Mouse (Mus musculus): ENCODE results near the gene Poldip2. TPM values are rescaled to one million over a fixed set of nuclear protein-coding genes. Genes with fewer than 3 reads are reported as not detected.

Poldip2 gene
- polyA plus RNA-seq, 1 experiment from 2014 or later, result 189 TPM

DNA sequence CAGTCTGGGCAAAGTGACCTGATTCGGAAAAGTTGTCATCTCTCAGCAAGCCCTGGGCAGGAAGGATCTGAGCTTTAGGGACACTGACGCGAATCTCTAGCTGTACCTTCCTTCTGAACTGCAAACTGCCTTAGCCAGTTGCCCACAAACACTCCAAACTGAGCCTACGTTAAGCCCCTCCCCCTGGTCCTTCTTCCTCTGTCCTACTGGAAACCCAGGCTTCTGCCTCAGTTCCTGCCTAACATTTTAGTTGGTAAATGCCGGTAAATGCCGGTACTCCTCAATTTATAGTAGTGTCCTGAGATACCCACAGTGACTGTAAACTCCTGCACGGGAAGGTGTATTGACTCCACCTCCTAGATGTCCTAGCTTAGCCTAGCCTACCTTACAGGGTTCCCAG, 28.4 kb upstream of the Poldip2 start:
- H3K9ac ChIP-seq, result no peak overlapping the region
- H3K4me2 ChIP-seq, result no peak overlapping the region
- H3K27me3 ChIP-seq, result no peaks in the 10 kb centered on the region
- no peaks in the 10 kb centered on the region for H3K9me3 ChIP-seq
- WGBS, result 66% methylated on average over 7 of the region's 7 CpGs
- H3K4me3 ChIP-seq, result no peak overlapping the region
- peaks cover 61% of the 10 kb centered on the region for H3K36me3 ChIP-seq
- H3K27ac ChIP-seq (replicated peaks), result no peak overlapping the region
- H3K4me1 ChIP-seq (replicated peaks), result no peaks in the 10 kb centered on the region
- no peak for ATAC-seq (ENCODE audit: low FRiP score, low read depth)

DNA sequence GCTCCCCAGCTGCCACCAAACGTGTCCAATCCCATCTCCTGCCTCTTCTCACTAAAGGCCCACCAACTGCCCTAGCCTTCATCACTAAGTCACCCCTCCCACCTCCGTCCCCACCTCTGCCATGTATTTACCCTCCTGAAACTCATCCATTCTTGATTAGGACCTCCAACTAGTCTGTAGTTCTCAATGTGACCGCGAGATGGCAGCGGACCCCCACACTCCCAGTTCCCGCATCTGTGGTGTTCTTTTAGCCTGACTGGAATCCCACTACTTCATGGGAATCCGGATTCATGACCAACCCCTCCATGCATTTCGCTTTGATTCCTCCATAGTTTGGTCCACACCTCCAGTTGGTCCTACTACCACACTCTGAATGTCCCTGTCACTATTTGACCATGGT, 23.8 kb upstream of the Poldip2 start:
- Histone ChIP-seq H3K27ac (replicated peaks) (no peak overlapping the region), H3K9ac (no peak overlapping the region), H3K9me3 (no peaks in the 10 kb centered on the region), H3K4me3 (no peak overlapping the region), H3K4me2 (no peak overlapping the region), H3K4me1 (replicated peaks) (peaks cover 14% of the 10 kb centered on the region), H3K36me3 (peaks cover 30% of the 10 kb centered on the region), H3K27me3 (no peaks in the 10 kb centered on the region)
- no peak for ATAC-seq (ENCODE audit: low FRiP score, low read depth)
- WGBS, result 2% methylated on average over 8 of the region's 8 CpGs

DNA sequence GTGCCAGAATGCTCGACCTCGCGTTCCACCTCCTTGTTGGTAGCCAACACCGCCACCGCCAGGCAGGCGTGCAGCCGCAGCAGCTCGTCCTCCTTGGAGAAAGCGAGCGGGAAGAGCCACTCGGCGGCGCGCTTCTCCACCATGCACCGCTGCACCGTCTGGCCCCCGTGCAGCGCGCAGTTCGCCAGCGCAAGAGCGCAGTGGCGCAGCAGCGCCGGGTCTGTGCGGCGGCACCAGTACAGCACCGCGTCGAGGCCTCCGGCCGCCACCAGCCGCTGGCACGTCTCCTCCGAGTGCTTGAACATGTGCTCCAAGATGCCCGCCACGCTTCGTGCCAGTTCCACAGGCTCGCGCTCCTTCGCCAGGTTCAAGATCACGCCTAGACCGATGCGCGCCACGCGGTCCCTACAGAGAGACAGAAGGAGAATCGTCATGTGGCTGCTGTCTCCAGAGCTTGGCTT, 21.2 kb upstream of the Poldip2 start:
- no peaks in the 10 kb centered on the region for H3K9me3 ChIP-seq
- H3K27ac ChIP-seq (replicated peaks), result no peak overlapping the region; the same call in 1 of the 2 replicates
- H3K4me3 ChIP-seq, result peak overlapping the region; percentile 21
- H3K4me1 ChIP-seq (replicated peaks), result peaks cover 29% of the 10 kb centered on the region
- no peaks in the 10 kb centered on the region for H3K27me3 ChIP-seq
- H3K36me3 ChIP-seq, result peaks cover 22% of the 10 kb centered on the region
- H3K9ac ChIP-seq, result no peak overlapping the region
- peak; percentile 83 for ATAC-seq (ENCODE audit: low FRiP score, low read depth)
- WGBS, result 6% methylated on average over 48 of the region's 48 CpGs
- peak overlapping the region; percentile 53 for H3K4me2 ChIP-seq

DNA sequence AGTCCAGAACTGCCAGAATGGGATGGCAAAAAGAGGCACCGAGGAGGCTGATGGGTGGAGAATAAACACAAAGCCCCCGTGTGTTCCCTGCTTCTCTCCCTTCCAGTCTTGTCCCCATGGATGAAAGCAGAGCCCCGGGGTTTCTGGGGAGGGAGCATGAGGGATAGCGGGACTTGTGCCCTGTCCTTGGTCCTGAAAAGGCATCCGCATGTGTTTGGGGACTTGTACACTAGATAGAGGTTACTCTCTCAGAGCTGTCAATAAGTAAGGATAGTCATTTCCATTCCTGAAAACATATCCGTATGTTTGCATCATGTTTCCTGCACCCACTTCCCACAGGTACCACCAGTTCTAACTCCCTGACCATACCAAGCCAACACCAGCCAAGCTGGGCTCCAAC, 16.1 kb upstream of the Poldip2 start:
- H3K9ac ChIP-seq, result peak overlapping the region; percentile 92
- H3K27ac ChIP-seq (replicated peaks), result no peak overlapping the region
- H3K27me3 ChIP-seq, result 0 out of 2 replicates have a peak, but pooled peaks cover 6% of the 10 kb centered on the region
- H3K9me3 ChIP-seq, result no peaks in the 10 kb centered on the region
- peak overlapping the region; percentile 85 for H3K4me3 ChIP-seq
- peak overlapping the region; percentile 81 for H3K4me2 ChIP-seq
- H3K36me3 ChIP-seq, result no peaks in the 10 kb centered on the region
- peaks cover 42% of the 10 kb centered on the region for H3K4me1 ChIP-seq (replicated peaks)
- no peak for ATAC-seq (ENCODE audit: low FRiP score, low read depth)
- WGBS, result 6% methylated on average over 6 of the region's 6 CpGs

DNA sequence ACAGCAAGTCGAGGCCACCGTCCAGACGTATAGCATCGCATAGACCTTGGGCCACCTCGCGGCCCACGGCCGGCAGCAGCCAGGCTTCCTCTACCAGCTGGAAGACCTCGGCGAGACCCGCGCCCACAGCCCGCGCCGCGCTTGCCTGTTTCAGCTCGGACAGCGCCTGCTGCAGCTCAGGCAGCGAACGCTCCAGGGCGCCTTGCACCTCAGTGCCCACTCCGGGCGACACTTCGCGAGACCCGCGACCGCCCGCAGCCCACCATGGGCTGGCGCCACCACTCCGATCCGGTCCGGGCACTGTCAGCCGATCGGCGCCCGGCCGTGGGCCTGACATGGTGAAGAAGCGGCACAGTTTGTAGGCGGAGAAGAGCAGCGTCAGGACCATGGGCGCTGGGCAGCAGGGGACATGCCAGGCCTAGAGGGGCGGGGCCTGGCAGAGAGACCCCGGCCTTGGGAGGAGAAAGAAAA, 14.9 kb upstream of the Poldip2 start:
- under 1% methylated on average over 44 of the region's 44 CpGs for WGBS
- peak overlapping the region; percentile 96 for H3K27ac ChIP-seq (replicated peaks)
- peaks cover 36% of the 10 kb centered on the region for H3K4me1 ChIP-seq (replicated peaks)
- peak overlapping the region; percentile 85 for H3K4me3 ChIP-seq
- H3K36me3 ChIP-seq, result no peaks in the 10 kb centered on the region
- peak; percentile 83 for ATAC-seq (ENCODE audit: low FRiP score, low read depth)
- H3K9ac ChIP-seq, result peak overlapping the region; percentile 92
- peak overlapping the region; percentile 81 for H3K4me2 ChIP-seq
- 0 out of 2 replicates have a peak, but pooled peaks cover 8% of the 10 kb centered on the region for H3K27me3 ChIP-seq
- H3K9me3 ChIP-seq, result no peaks in the 10 kb centered on the region

DNA sequence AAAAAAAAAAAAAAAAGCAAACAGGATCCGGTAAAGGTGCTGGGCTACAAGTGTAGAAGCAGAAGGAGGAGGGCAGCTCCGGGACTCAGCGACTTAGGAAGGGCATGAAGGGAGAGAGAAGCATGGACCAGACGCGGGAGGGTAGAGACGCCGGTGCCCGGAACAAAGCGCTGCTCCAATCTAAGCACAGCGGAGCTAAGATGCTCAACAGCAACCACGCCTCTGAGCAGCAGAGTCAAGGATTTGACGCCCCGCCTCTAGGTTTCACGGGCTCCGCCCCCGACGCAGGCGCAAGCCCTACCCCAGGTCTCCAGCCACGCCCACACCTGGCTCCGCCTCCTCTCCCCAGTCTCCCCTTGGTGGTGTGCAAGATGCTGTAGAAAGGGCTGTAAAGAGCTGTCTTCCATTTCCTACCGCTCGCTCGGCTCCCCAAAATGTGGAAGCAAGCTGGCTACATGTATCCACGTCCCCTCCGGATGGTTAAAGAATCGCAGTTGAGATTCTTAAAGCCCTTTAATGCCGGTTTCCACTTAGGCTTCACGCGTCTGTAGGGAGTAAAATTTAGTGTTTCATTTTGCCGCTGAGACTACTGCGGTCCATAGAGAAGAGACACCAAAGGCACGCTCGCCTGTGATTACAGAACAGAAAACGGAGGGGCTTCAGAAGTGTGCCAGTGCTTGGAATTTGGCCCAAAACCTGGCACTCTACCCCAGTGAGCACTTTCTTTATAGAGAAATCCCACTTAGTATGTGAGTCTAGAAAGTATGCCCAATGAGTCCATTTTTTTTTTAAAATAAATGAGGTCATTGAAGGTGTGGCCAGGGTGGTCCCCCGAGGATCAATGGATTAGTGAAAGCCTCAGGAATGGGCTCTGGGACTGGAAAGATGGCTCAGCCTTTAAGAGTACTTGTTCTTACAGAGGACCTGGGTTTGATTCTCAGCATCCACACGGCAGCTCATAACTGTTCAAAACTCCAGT, 14.2 kb upstream of the Poldip2 start, which contains the start of gene Sarm1:
TSS of gene Sarm1 (minus strand) at position 211 of the 979 bp plus-strand sequence.
- WGBS, result 3% methylated on average over 36 of the region's 36 CpGs
- Histone ChIP-seq H3K27ac (replicated peaks) (peak within 1 kb of the TSS; percentile 96), H3K4me3 (peak within 1 kb of the TSS; percentile 85), H3K36me3 (no peaks in the 10 kb centered on the region), H3K27me3 (0 out of 2 replicates have a peak, but pooled peaks cover 8% of the 10 kb centered on the region), H3K4me1 (replicated peaks) (peaks cover 36% of the 10 kb centered on the region), H3K9me3 (no peaks in the 10 kb centered on the region), H3K9ac (peak within 1 kb of the TSS; percentile 92), H3K4me2 (peak within 1 kb of the TSS; percentile 81)
- peak; percentile 96 for ATAC-seq (ENCODE audit: low FRiP score, low read depth)

DNA sequence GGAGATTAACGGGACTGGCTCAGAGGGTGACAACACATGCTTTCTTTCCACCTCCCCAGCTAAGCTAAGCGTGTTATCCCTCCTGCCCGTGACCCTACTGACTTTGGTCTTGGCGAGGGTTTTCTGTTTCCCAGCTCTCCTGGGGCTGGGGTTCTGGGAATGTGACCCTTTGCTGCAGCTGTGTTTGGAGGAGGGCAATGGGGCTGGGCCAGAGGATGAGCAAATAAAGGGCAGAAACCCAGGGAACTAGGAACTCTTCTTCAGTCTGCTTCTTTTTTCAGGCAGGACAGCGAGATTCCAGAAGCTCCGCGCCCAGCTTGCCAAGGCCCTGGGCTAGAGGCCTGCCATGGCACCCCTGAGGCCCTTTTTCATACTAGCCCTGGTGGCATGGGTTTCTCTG, 13.0 kb upstream of the Poldip2 start, which contains the start of gene Vtn:
TSS of gene Vtn (plus strand) at position 88 of the 400 bp plus-strand sequence.
- no peak for ATAC-seq (ENCODE audit: low FRiP score, low read depth)
- Histone ChIP-seq H3K27me3 (0 out of 2 replicates have a peak, but pooled peaks cover 8% of the 10 kb centered on the region), H3K36me3 (no peaks in the 10 kb centered on the region), H3K9ac (peak within 1 kb of the TSS; percentile 53), H3K4me3 (peak within 1 kb of the TSS; percentile 85), H3K9me3 (no peaks in the 10 kb centered on the region), H3K4me1 (replicated peaks) (peaks cover 36% of the 10 kb centered on the region), H3K27ac (replicated peaks) (peak within 1 kb of the TSS; percentile 96), H3K4me2 (peak within 1 kb of the TSS; percentile 81)
- WGBS, result 59% methylated on average over 7 of the region's 7 CpGs

DNA sequence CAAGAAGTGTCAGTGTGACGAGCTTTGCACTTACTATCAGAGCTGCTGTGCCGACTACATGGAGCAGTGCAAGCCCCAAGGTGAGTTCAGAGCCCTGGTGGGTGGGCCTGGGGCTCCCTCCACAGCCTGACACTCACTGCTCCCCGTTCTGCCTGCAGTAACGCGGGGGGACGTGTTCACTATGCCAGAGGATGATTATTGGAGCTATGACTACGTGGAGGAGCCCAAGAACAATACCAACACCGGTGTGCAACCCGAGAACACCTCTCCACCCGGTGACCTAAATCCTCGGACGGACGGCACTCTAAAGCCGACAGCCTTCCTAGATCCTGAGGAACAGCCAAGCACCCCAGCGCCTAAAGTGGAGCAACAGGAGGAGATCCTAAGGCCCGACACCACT, 12.4 kb upstream of the Poldip2 start:
- no peak for ATAC-seq (ENCODE audit: low FRiP score, low read depth)
- Histone ChIP-seq H3K4me1 (replicated peaks) (peaks cover 30% of the 10 kb centered on the region), H3K4me3 (peak overlapping the region; percentile 3; the same call in 1 of the 2 replicates), H3K4me2 (no peak overlapping the region), H3K27me3 (0 out of 2 replicates have a peak, but pooled peaks cover 8% of the 10 kb centered on the region), H3K9me3 (no peaks in the 10 kb centered on the region), H3K36me3 (no peaks in the 10 kb centered on the region), H3K27ac (replicated peaks) (no peak overlapping the region), H3K9ac (no peak overlapping the region)
- WGBS, result 51% methylated on average over 16 of the region's 16 CpGs

DNA sequence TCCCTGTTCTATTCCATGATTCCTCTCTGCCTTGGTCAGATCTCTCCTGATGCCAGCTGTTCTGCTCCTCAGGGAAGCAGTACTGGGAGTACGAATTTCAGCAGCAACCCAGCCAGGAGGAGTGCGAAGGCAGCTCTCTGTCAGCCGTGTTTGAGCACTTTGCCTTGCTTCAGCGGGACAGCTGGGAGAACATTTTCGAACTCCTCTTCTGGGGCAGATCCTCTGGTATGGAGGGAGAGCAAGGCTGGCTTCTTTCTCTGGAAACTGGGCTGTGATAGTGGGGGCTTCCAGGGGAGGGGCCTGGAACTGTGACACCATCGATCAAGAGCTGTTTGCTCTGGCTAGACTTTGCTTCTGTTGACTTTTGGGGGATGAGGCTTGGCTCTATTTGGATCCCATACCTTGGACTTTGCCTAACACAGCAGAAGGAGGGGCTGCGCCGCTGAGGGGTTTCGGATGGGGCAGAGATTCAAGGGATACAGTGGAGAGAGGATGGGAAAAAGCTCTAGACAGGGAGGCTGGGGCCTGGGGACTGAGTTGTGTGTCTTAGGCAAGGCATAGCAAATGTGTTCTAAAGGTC, 11.3 kb upstream of the Poldip2 start:
- Histone ChIP-seq H3K9me3 (no peaks in the 10 kb centered on the region), H3K27me3 (0 out of 2 replicates have a peak, but pooled peaks cover 8% of the 10 kb centered on the region), H3K4me2 (peak overlapping the region; percentile 7; the same call in 1 of the 2 replicates), H3K4me1 (replicated peaks) (peaks cover 22% of the 10 kb centered on the region), H3K4me3 (peak overlapping the region; percentile 3), H3K36me3 (no peaks in the 10 kb centered on the region), H3K9ac (no peak overlapping the region), H3K27ac (replicated peaks) (no peak overlapping the region)
- 82% methylated on average over 9 of the region's 9 CpGs for whole genome bisulfite sequencing
- no peak for ATAC-seq (ENCODE audit: low FRiP score, low read depth)

DNA sequence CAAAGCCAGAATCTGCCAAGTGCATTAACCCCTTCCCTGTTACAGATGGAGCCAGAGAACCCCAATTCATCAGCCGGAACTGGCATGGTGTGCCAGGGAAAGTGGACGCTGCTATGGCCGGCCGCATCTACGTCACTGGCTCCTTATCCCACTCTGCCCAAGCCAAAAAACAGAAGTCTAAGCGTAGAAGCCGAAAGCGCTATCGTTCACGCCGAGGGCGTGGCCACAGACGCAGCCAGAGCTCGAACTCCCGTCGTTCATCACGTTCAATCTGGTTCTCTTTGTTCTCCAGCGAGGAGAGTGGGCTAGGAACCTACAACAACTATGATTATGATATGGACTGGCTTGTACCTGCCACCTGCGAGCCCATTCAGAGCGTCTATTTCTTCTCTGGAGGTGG, 10.5 kb upstream of the Poldip2 start:
- no peak overlapping the region for H3K27ac ChIP-seq (replicated peaks)
- H3K27me3 ChIP-seq, result 0 out of 2 replicates have a peak, but pooled peaks cover 8% of the 10 kb centered on the region
- no peak overlapping the region for H3K4me3 ChIP-seq
- H3K36me3 ChIP-seq, result peaks cover 4% of the 10 kb centered on the region; the same call in 1 of the 2 replicates
- H3K9me3 ChIP-seq, result no peaks in the 10 kb centered on the region
- no peak overlapping the region for H3K4me2 ChIP-seq
- WGBS, result 83% methylated on average over 20 of the region's 20 CpGs
- H3K9ac ChIP-seq, result no peak overlapping the region
- ATAC-seq (ENCODE audit: low FRiP score, low read depth), result no peak
- H3K4me1 ChIP-seq (replicated peaks), result peaks cover 13% of the 10 kb centered on the region

DNA sequence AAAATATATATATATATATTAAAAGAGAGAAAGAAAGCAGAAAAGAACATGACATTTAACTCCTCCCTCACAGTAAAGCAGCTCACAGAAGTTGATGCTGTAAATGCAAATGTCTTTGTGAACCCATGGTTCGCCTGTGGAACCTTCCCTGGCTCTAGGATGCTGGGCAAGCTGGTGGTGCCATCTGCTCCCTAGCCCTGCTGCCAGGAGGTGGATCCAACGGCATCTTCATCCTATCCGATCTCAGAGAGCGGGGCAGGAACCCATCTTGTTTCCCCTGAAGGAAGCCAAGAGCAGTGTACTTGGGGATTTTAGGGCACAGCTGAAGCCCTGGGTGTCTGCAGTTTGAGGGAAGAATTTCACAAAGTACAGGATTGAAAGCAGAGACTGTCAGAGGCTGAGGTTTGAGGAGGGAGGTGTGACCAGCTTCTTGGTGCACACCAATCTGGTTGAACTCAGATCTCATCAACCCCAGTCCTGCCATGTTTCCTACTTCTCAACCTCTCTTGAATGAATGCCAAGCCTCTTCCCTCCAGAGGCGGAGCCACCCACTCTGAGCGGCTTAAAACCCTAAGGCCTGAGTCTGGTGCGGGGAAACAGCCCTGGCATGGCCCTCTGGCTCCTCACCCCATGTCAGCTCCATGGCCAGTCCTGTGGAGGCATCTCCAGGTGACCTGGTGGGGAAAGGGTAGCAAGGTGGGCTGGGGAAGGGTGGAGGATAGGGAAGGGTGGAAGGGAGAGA, 8.9 kb upstream of the Poldip2 start, which contains the start of gene Sebox:
TSS of gene Sebox (plus strand) at position 539 of the 742 bp plus-strand sequence.
- no peaks in the 10 kb centered on the region for H3K9me3 ChIP-seq
- 71% methylated on average over 7 of the region's 7 CpGs for WGBS
- H3K36me3 ChIP-seq, result peaks cover 17% of the 10 kb centered on the region
- no peak within 1 kb of the TSS for H3K4me2 ChIP-seq
- H3K4me1 ChIP-seq (replicated peaks), result peaks cover 5% of the 10 kb centered on the region
- ATAC-seq (ENCODE audit: low FRiP score, low read depth), result no peak
- H3K27me3 ChIP-seq, result 0 out of 2 replicates have a peak, but pooled peaks cover 8% of the 10 kb centered on the region
- H3K4me3 ChIP-seq, result no peak within 1 kb of the TSS
- H3K27ac ChIP-seq (replicated peaks), result no peak within 1 kb of the TSS
- no peak within 1 kb of the TSS for H3K9ac ChIP-seq
